Mouse (Mus musculus) layer of hippocampus, postnatal 25 days (tissue): ENCODE results near the gene Serpina7. TPM values are rescaled to one million over a fixed set of nuclear protein-coding genes. Genes with fewer than 3 reads are reported as not detected.

ENCODE experiments used
- DNase-seq, 2 experiments: peaks; one replicate each; pipeline ENCODE4 v3.0.0; 2022; ENCODE audit warnings: mixed read lengths in 2 of 2, low spot score in 1 of 2; ENCODE audit errors: extremely low spot score in 1 of 2
- total RNA-seq, 2 experiments: library from RNA; stranded (reverse); gene quantifications; 2 replicates each; pipeline ENCODE4 v1.2.3; 2021

Gene Serpina7
- not detected for total RNA-seq

DNA sequence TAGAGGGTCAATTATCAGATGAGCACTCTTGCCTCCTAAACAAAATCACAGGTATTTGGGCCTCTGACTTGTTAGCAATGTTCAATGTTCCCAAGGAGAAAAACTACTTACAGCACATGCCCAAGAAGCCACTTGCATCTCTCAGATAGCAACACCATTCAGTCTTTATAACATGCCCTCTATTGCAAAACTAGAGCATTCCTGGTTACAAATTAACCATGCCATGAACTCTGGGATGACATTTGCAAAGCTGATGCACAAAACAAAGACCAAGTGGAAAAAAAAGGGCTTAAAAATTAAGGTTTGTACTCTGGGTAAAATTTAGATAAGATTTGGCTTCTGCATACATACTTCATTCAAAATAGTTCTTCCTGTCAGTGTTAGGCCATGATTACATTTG is at the start of gene Serpina7:
Gene Serpina7 (minus strand): TSS at position 160 of the 400 bp plus-strand sequence.
- DNase-seq, result no peak

DNA sequence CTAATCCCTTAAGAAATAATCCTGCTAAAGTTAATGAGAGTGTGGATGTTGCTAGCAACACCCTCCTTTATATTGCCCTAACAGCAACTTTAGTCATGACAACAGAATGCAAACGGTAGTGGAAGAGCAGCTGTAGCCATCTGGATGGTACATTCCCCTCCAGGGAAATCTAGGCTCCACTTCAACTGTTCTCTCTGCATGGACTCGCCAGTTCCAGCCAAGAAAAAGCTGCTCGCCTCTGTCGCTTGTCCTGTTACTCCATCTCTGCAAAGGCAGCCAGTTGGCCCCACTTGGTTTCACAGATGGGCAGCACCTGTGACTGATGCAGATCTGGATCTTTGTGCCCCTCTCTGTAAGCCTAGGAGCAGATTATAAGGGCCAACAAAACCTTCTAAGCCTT is 49.0 kb upstream of the Serpina7 start:
- no peak for DNase-seq

DNA sequence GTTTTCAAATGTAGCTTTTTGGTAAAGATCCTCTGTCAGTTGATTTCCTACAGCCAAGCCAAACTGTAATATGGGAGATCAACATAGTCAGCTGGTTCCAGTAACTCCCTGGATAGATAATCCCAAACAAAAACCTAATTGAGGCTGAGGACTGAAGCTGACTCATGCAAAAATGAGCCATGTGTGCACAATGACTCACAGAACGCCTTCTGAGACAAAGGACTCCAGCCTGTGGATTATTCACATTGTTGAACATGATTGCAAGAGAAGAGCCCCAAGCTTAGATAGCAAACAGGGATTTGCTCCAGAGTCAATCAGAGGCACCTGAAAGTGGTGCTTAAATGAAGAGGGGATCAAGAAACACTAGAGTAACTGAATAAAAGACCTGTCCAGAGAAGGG is 12.2 kb upstream of the Serpina7 start:
- no peak for DNase-seq

DNA sequence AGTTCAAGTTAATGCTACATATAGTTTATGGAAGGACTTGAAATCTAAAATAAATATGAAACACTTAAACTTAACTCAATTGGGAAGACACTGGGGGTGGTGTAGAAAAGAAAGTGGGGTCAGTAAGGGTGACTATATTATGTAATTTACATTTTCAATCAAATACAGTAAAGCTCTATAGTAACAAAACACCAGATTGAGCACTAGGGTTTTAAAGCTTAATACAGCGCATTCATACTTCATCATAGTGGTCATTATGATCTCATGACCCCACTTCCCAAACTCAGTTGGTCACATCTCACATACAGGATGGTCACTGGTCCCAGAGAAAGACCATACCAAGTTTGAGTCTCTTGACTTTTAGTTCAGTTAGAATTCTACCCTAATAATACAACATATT is 907 bp upstream of the Serpina7 start, which contains the start of gene 4930513O06Rik:
Gene 4930513O06Rik (plus strand): TSS at position 301 of the 400 bp plus-strand sequence.
- DNase-seq, result no peak

DNA sequence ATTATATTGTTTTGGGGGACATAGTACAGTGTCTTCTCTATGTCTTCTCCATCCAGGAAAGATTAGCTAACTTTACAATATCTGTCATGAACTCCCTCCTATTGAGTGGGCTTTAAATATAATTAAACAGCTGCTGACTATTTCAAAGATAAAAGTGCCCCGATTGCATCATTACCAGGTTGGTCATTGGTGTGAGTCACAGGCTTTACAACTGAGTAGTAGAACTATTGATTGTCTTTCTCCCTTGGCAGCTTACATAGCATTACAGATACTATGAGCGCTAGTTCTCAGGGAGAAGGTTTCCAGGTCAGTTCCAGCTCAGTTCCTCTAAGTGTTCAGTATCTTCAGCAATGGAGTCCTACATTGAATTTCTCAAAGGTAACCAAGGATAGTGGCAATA is 6.5 kb downstream of the Serpina7 start:
- no peak for DNase-seq

DNA sequence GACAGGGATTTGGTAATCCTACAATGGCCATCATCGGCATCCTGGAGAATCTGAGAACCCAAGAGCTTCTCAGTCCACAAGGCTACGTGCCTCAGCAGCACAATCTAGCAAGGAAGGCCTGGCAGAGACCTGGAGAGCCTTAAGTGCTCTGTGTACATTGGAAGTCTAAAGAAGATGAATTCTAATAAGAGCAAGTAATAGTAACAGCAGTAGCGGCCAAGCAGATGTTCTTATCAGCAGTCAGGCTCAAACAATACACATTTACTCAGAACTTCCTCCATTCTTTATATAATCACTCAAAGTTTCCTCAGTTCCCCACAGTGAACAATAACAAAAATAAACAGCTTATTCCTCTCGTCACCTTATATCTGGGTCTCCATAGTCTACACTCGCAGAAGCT is 21.0 kb downstream of the Serpina7 start:
- no peak for DNase-seq

DNA sequence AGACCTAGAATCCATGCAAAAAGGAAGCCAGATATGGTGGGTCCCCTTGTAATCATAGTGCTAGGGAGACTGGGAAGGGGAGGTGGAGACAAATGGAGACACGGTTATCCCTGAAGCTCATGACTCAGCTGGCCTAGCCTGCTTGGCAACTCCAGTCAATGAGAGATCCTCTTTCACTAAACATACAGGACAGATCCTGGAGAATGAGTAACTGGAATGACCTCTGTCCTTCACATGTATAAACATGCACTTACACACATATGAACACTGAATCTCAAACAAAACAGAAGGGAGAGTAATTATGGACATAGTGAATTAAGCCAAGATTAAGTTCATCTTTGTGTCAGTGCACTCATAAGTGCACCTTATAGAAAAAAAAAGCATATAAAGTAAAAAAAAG is 31.9 kb downstream of the Serpina7 start:
- DNase-seq, result no peak

DNA sequence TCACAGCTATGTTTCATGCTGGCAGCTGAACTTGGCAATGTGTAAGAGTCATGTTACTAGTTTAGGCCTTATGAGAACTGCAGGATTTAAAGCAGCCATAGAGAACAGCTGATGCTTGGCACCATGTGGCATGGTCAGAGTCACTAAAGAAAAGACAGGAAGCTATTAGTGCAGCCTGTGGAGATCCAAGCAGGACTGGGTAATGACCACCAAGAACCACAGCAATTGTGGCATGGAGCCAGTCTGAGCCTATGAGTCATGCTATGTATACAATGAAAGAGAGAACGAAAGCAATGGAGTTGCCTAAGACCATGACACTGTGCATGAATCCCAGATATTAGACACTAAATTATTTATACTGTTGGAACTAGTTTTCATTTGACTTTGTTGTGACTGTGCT is 33.1 kb downstream of the Serpina7 start:
- no peak for DNase-seq

DNA sequence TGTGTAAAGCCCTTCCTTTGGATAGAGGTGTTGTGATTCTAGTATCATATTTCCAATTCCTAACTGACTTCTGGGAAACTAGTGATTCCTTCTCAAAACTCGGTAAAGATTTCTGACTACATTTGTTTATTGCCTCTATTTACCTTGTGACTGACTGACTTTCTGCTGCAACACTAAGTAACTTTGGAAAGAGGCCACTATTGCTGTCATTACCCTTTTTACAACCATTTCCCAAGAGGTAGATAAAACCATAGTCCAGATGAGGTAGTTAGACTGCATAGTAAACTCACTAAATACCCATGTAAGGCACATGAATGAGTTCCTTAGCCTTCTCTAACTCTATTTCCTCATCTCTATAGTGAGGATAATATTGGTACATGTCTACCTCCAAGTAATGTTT is 43.9 kb downstream of the Serpina7 start:
- DNase-seq, result no peak

DNA sequence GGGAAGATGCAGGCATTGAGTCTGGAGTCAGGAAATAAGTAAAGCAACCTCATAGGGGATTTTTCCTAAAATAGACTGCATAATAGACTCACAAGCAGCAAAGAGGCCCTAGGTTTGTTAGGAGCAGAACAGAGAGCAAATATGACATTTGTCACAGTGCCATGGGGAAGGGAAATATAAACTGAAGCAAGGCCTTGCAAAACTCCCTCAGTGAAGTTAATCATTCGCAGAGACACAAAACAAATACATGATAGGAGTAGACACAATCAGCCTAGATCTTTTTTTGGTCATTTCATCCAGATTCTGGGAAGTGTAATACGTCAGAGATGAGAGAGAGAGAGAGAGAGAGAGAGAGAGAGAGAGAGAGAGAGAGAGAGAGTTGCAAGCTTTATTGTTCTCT is 45.7 kb downstream of the Serpina7 start:
- no peak for DNase-seq

DNA sequence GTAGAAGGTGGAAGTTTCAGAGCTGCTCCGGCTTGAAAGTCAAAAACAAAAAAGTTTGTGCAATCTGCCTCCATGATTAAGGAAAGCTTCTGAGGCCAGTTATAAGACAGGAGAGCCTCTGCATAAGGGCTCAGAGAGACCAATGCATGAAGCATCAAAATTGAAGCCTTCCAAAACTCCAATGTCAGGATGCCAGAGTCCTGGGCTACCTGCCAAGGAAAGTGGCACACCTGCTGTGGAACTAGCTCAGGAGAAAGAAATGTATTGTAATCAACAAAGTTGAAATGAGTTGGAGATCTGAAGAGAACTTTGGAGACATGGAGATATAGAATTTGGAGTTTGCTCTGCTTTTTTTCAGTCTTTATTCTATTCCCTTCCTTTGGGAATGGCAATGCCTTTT is 47.4 kb downstream of the Serpina7 start:
- DNase-seq, result no peak

Other genes starting within 250 kb of the Serpina7 start
- gene Nrk, start 170.8 kb downstream of the Serpina7 start, total RNA-seq, result under 1 TPM; 0.10 to 0.16 TPM
- not detected for gene 4930513O06Rik, start 1.0 kb upstream of the Serpina7 start, total RNA-seq
- gene 4933428M09Rik, start 94.0 kb upstream of the Serpina7 start, total RNA-seq, result not detected
- gene Mum1l1, start 124.8 kb upstream of the Serpina7 start, total RNA-seq, result 1 to 10 TPM; 2.3 to 4.2 TPM
- not detected for gene Trap1a, start 248.4 kb upstream of the Serpina7 start, total RNA-seq